Mouse (Mus musculus): Measurements from ENCODE around the gene C1s2. TPM values are rescaled to one million over a fixed set of nuclear protein-coding genes. Genes with fewer than 3 reads are reported as not detected.

The C1s2 gene
- total and polyA plus RNA-seq, 3 experiments = 0.08 to 0.19 (median 0.08) TPM

GRCm38 (mm10) chr6:124592186-124592700, 43.6 kb downstream of the C1s2 start:
- Histone ChIP-seq H3K36me3 (replicated peaks in 1 of 2; ENCODE audit: control insufficient read depth in 1 of 2, insufficient read depth in 1 of 2, low read length in 1 of 2) (no peaks in the 10 kb centered on the region), H3K9ac (ENCODE audit: insufficient read depth, low read depth) (no peak overlapping the region), H3K79me2 (replicated peaks; ENCODE audit: control insufficient read depth, extremely low read depth, insufficient read depth, poor library complexity, severe bottlenecking) (no peaks in the 10 kb centered on the region), H3K4me1 (ENCODE audit: control insufficient read depth in 1 of 2, insufficient read depth in 2 of 2) (no peaks in the 10 kb centered on the region), H3K4me3 (replicated peaks in 1 of 3; ENCODE audit: low read depth in 2 of 3, low read length in 2 of 3, poor library complexity in 1 of 3) (no peak overlapping the region), H3K27me3 (replicated peaks) (peaks cover 4% of the 10 kb centered on the region), H3K4me2 (ENCODE audit: insufficient read depth, low read depth, poor library complexity, severe bottlenecking) (no peak overlapping the region), H3K27ac (ENCODE audit: insufficient read depth, low read depth) (no peak overlapping the region), H3K9me3 (replicated peaks; ENCODE audit: low read length) (no peaks in the 10 kb centered on the region)
- dilution Hi-C loops (cut with MboI; ENCODE audit: extremely low pct_ligation_motif_present, extremely low pct_unique_long_range_greater_than_20kb, low sequenced_read_pairs) (no loop called here), in situ Hi-C loops (cut with MboI; ENCODE audit: low pct_ligation_motif_present, low pct_unique_long_range_greater_than_20kb, low sequenced_read_pairs) (no loop called here)
- TF ChIP-seq ELF1 (IDR thresholded peaks at IDR 0.05; ENCODE audit: low read depth, low read length) (no peak), ZNF384 (IDR thresholded peaks at IDR 0.05; ENCODE audit: low read depth, low read length) (no peak), MYC (IDR thresholded peaks at IDR 0.05; ENCODE audit: low read depth, low read length) (no peak), USF1 (IDR thresholded peaks at IDR 0.05; ENCODE audit: low read depth, low read length) (no peak), JUND (conservative IDR thresholded peaks at IDR 0.05; ENCODE audit: low read depth, low read length) (no peak), ZKSCAN1 (IDR thresholded peaks at IDR 0.05; ENCODE audit: borderline replicate concordance, low read depth, low read length) (no peak), GABPA (IDR thresholded peaks at IDR 0.05; ENCODE audit: insufficient replicate concordance, low read depth, low read length) (no peak), NRF1 (IDR thresholded peaks at IDR 0.05; ENCODE audit: low read depth, low read length) (no peak), TCF12 (IDR thresholded peaks at IDR 0.05; ENCODE audit: low read depth, low read length) (no peak), POLR2A (IDR thresholded peaks at IDR 0.05; ENCODE audit: low read depth, low read length) (no peak), SIN3A (IDR thresholded peaks at IDR 0.05; ENCODE audit: low read length) (no peak), SMC3 (IDR thresholded peaks at IDR 0.05; ENCODE audit: low read depth, low read length) (no peak), USF2 (conservative IDR thresholded peaks at IDR 0.05; ENCODE audit: low read depth, low read length) (no peak), ZMIZ1 (IDR thresholded peaks at IDR 0.05; ENCODE audit: low read depth, low read length) (no peak)
- DNase-seq (ENCODE audit: extremely low read depth) = no peak

- DNase-seq (ENCODE audit: extremely low read depth) = no peak
- no peaks in the 10 kb centered on the region for H3K4me1 ChIP-seq (ENCODE audit: control insufficient read depth in 1 of 2, insufficient read depth in 2 of 2)
- TF ChIP-seq CHD2 (IDR thresholded peaks at IDR 0.05; ENCODE audit: low read length) (no peak), TBP (conservative IDR thresholded peaks at IDR 0.05; ENCODE audit: low read depth, low read length) (no peak), RCOR1 (conservative IDR thresholded peaks at IDR 0.05; ENCODE audit: low read depth, low read length) (no peak), BHLHE40 (IDR thresholded peaks at IDR 0.05; ENCODE audit: low read depth, low read length) (no peak), ZMIZ1 (IDR thresholded peaks at IDR 0.05; ENCODE audit: low read depth, low read length) (no peak), ZKSCAN1 (IDR thresholded peaks at IDR 0.05; ENCODE audit: borderline replicate concordance, low read depth, low read length) (no peak), EP300 (IDR thresholded peaks at IDR 0.05; ENCODE audit: low read length) (no peak), SIN3A (IDR thresholded peaks at IDR 0.05; ENCODE audit: low read length) (no peak), E2F4 (IDR thresholded peaks at IDR 0.05; ENCODE audit: insufficient replicate concordance, low read depth, low read length) (no peak), KAT2A (IDR thresholded peaks at IDR 0.05; ENCODE audit: insufficient replicate concordance, low read length) (no peak), IRF4 (IDR thresholded peaks at IDR 0.05; ENCODE audit: low read depth, low read length) (no peak), POLR2AphosphoS2 (IDR thresholded peaks at IDR 0.05; ENCODE audit: low read depth, low read length) (no peak), MAFK (IDR thresholded peaks at IDR 0.05; ENCODE audit: insufficient replicate concordance, low read length) (no peak), PAX5 (IDR thresholded peaks at IDR 0.05; ENCODE audit: low read length) (no peak), USF1 (IDR thresholded peaks at IDR 0.05; ENCODE audit: low read depth, low read length) (no peak)
- no peak overlapping the region for H3K4me2 ChIP-seq (ENCODE audit: insufficient read depth, low read depth, poor library complexity, severe bottlenecking)
- in situ Hi-C loops (cut with MboI; ENCODE audit: low pct_ligation_motif_present, low pct_unique_long_range_greater_than_20kb, low sequenced_read_pairs) (no loop called here), dilution Hi-C loops (cut with MboI; ENCODE audit: extremely low pct_ligation_motif_present, extremely low pct_unique_long_range_greater_than_20kb, low sequenced_read_pairs) (no loop called here)
- no peak overlapping the region for H3K27ac ChIP-seq (ENCODE audit: insufficient read depth, low read depth)
- H3K9me3 ChIP-seq (replicated peaks; ENCODE audit: low read length) = no peaks in the 10 kb centered on the region
- H3K79me2 ChIP-seq (replicated peaks; ENCODE audit: control insufficient read depth, extremely low read depth, insufficient read depth, poor library complexity, severe bottlenecking) = no peaks in the 10 kb centered on the region
- H3K9ac ChIP-seq (ENCODE audit: insufficient read depth, low read depth) = no peak overlapping the region
- H3K4me3 ChIP-seq (replicated peaks in 1 of 3; ENCODE audit: low read depth in 2 of 3, low read length in 2 of 3, poor library complexity in 1 of 3) = no peak overlapping the region
- peaks cover 4% of the 10 kb centered on the region for H3K27me3 ChIP-seq (replicated peaks)
- H3K36me3 ChIP-seq (replicated peaks in 1 of 2; ENCODE audit: control insufficient read depth in 1 of 2, insufficient read depth in 1 of 2, low read length in 1 of 2) = no peaks in the 10 kb centered on the region
Observed at GRCm38 (mm10) chr6:124588771-124589170, 47.1 kb downstream of the C1s2 start.
